Mouse (Mus musculus): ENCODE measurements around the gene Ahctf1.
"Not testable (repeated sequence)": the region's sequence is repeated elsewhere in the genome, so short reads cannot be mapped to it uniquely, and the experiment has no call there.

The Ahctf1 gene

GRCm38 (mm10) chr1:179804140-179804881 lies 831 bp upstream of the Ahctf1 start:
- no peak for DNase-seq (ENCODE audit: low spot score)

- DNase-seq (ENCODE audit: low spot score): peak; percentile 68
These were observed 619 bp downstream of the Ahctf1 start, which contains the start of gene Gm10518 for GRCm38 (mm10) chr1:179802610-179803512. Gm10518 (plus strand) TSS chr1:179803376.

- DNase-seq (ENCODE audit: low spot score): no peak
These were observed 4.7 kb downstream of the Ahctf1 start for GRCm38 (mm10) chr1:179798794-179799193.

- DNase-seq (ENCODE audit: low spot score): no peak
These were observed 16.2 kb downstream of the Ahctf1 start for GRCm38 (mm10) chr1:179787281-179787680.

GRCm38 (mm10) chr1:179785502-179785901 lies 18.0 kb downstream of the Ahctf1 start:
- no peak for DNase-seq (ENCODE audit: low spot score)

GRCm38 (mm10) chr1:179784098-179784497 lies 19.4 kb downstream of the Ahctf1 start:
- DNase-seq (ENCODE audit: low spot score): no peak

GRCm38 (mm10) chr1:179776831-179777230 lies 26.6 kb downstream of the Ahctf1 start:
- DNase-seq (ENCODE audit: low spot score): no peak

- DNase-seq (ENCODE audit: low spot score): no peak
These were observed 42.9 kb downstream of the Ahctf1 start for GRCm38 (mm10) chr1:179760553-179760952.

- DNase-seq (ENCODE audit: low spot score): no peak
These were observed 43.4 kb downstream of the Ahctf1 start for GRCm38 (mm10) chr1:179760086-179760485.

GRCm38 (mm10) chr1:179756477-179756876 lies 47.0 kb downstream of the Ahctf1 start:
- DNase-seq (ENCODE audit: low spot score): no peak

GRCm38 (mm10) chr1:179753006-179753405 lies 50.5 kb downstream of the Ahctf1 start:
- DNase-seq (ENCODE audit: low spot score): no peak

- DNase-seq (ENCODE audit: low spot score): no peak
These were observed 51.2 kb downstream of the Ahctf1 start for GRCm38 (mm10) chr1:179752276-179752675.

GRCm38 (mm10) chr1:179745171-179745570 lies 58.3 kb downstream of the Ahctf1 start, which contains the start of gene Kif28:
Kif28 (minus strand) TSS chr1:179745271.
- DNase-seq (ENCODE audit: low spot score): no peak

GRCm38 (mm10) chr1:179743593-179744193 lies 59.8 kb downstream of the Ahctf1 start:
- DNase-seq (ENCODE audit: low spot score): no peak

GRCm38 (mm10) chr1:179736483-179736882 lies 67.0 kb downstream of the Ahctf1 start:
- no peak for DNase-seq (ENCODE audit: low spot score)

GRCm38 (mm10) chr1:179734500-179735474 lies 68.7 kb downstream of the Ahctf1 start:
- peak; percentile 70 for DNase-seq (ENCODE audit: low spot score)

GRCm38 (mm10) chr1:179731391-179731790 lies 72.1 kb downstream of the Ahctf1 start:
- no peak for DNase-seq (ENCODE audit: low spot score)

GRCm38 (mm10) chr1:179728661-179729060 lies 74.8 kb downstream of the Ahctf1 start:
- DNase-seq (ENCODE audit: low spot score): no peak

GRCm38 (mm10) chr1:179722811-179723469 lies 80.5 kb downstream of the Ahctf1 start:
- DNase-seq (ENCODE audit: low spot score): no peak

- DNase-seq (ENCODE audit: low spot score): no peak
These were observed 87.7 kb downstream of the Ahctf1 start for GRCm38 (mm10) chr1:179715786-179716185.

GRCm38 (mm10) chr1:179715289-179715688 lies 88.2 kb downstream of the Ahctf1 start:
- DNase-seq (ENCODE audit: low spot score): not testable (repeated sequence)
